Mouse (Mus musculus) liver, embryonic 12.5 days (tissue): ENCODE measurements around the gene Olfr1366. TPM values are rescaled to one million over a fixed set of nuclear protein-coding genes. Genes with fewer than 3 reads are reported as not detected.
A peak's percentile ranks its signal among the peaks of the same experiment; 100 is the strongest.
"Not testable (repeated sequence)": the region's sequence is repeated elsewhere in the genome, so short reads cannot be mapped to it uniquely, and the experiment has no call there.

Source experiments
- ATAC-seq: fragments of 200-750 bp; cut with Nextera tagmentation; 2 replicates; pipeline ENCODE4 v1.8.0; 2017; ENCODE audit warnings: moderate number of reproducible peaks, mild to moderate bottlenecking, moderate library complexity
- H3K27ac ChIP-seq: fragments of 300-500 bp; sonication (generic); 2 replicates; pipeline ENCODE4 v1.5.1; 2016; ENCODE audit warnings: mild to moderate bottlenecking
- H3K27me3 ChIP-seq: fragments of 300-500 bp; sonication (generic); replicated peaks from 2 replicates; pipeline ENCODE4 v1.6.1; 2016; ENCODE audit warnings: mild to moderate bottlenecking, moderate library complexity
- H3K36me3 ChIP-seq: fragments of 300-500 bp; sonication (generic); 2 replicates; pipeline ENCODE4 v1.6.1; 2016; ENCODE audit warnings: mild to moderate bottlenecking, moderate library complexity
- H3K4me1 ChIP-seq: fragments of 300-500 bp; sonication (generic); 2 replicates; pipeline ENCODE4 v1.6.1; 2016
- H3K4me2 ChIP-seq: fragments of 300-500 bp; sonication (generic); 2 replicates; pipeline ENCODE4 v1.6.1; 2016; ENCODE audit warnings: mild to moderate bottlenecking, moderate library complexity
- H3K4me3 ChIP-seq: fragments of 300-500 bp; sonication (generic); 2 replicates; pipeline ENCODE4 v1.5.1; 2016; ENCODE audit warnings: mild to moderate bottlenecking, moderate library complexity
- H3K9ac ChIP-seq: fragments of 300-500 bp; sonication (generic); 2 replicates; pipeline ENCODE4 v1.6.1; 2016; ENCODE audit warnings: mild to moderate bottlenecking, moderate library complexity
- H3K9me3 ChIP-seq: fragments of 300-500 bp; sonication (generic); replicated peaks from 2 replicates; pipeline ENCODE4 v1.6.1; 2016; ENCODE audit warnings: mild to moderate bottlenecking, moderate library complexity
- WGBS: fragments of 180-500 bp; shearing (Covaris S2); methylation state at CpG from one replicate; pipeline ENCODE4 v1.1.7; 2016; ENCODE audit not compliant: insufficient replicate concordance; 5-methylcytosine and 5-hydroxymethylcytosine counted together
- polyA plus RNA-seq: library from polyadenylated mRNA; unstranded; fragments of >200 nt; fragmentation: Nextera tagmentation; extraction: Ambion mirVana; gene quantifications from 2 replicates; pipeline ENCODE4 v1.2.1, GENCODE M21; 2016

The Olfr1366 gene
- 0.05 TPM in 1 of 2 replicates, not detected in the other for polyA plus RNA-seq

GRCm38 (mm10) chr13:21542708-21543107 is at the start of gene Olfr1366:
Gene Olfr1366, minus strand, starts transcription at chr13:21542808.
- Histone ChIP-seq H3K9me3 (no peaks in the 10 kb centered on the region), H3K27ac (no peak within 1 kb of the TSS), H3K4me2 (no peak within 1 kb of the TSS), H3K9ac (no peak within 1 kb of the TSS), H3K36me3 (no peaks in the 10 kb centered on the region), H3K27me3 (peaks cover 4% of the 10 kb centered on the region; the same call in 1 of the 2 replicates), H3K4me1 (no peaks in the 10 kb centered on the region), H3K4me3 (no peak within 1 kb of the TSS)
- WGBS, result 50% methylated on average over 1 of the region's 1 CpGs
- no peak for ATAC-seq

- no peak overlapping the region for H3K9ac ChIP-seq
- H3K36me3 ChIP-seq, result no peaks in the 10 kb centered on the region
- H3K27me3 ChIP-seq, result no peaks in the 10 kb centered on the region
- no peak overlapping the region for H3K27ac ChIP-seq
- no peaks in the 10 kb centered on the region for H3K4me1 ChIP-seq
- ATAC-seq, result no peak
- 43% methylated on average over 2 of the region's 2 CpGs for WGBS
- no peak overlapping the region for H3K4me3 ChIP-seq
- H3K4me2 ChIP-seq, result no peak overlapping the region
- H3K9me3 ChIP-seq, result no peaks in the 10 kb centered on the region
These were observed 49.0 kb upstream of the Olfr1366 start for GRCm38 (mm10) chr13:21591618-21592017.

- Histone ChIP-seq H3K4me2 (no peak within 1 kb of the TSS), H3K27me3 (no peaks in the 10 kb centered on the region)
- WGBS, result 71% methylated on average over 2 of the region's 2 CpGs
These were observed 39.1 kb upstream of the Olfr1366 start, which contains the start of gene Olfr1364 for GRCm38 (mm10) chr13:21581659-21582058. Gene Olfr1364, minus strand, starts transcription at chr13:21581759.

GRCm38 (mm10) chr13:21559793-21560192 is 17.2 kb upstream of the Olfr1366 start, which contains the start of gene Olfr1535:
Gene Olfr1535, minus strand, starts transcription at chr13:21559893.
- no peaks in the 10 kb centered on the region for H3K27me3 ChIP-seq
- no peak within 1 kb of the TSS for H3K4me2 ChIP-seq
- WGBS, result 26% methylated on average over 1 of the region's 1 CpGs
- no peak within 1 kb of the TSS for H3K4me3 ChIP-seq
- no peaks in the 10 kb centered on the region for H3K36me3 ChIP-seq
- no peak for ATAC-seq
- H3K9me3 ChIP-seq, result no peaks in the 10 kb centered on the region
- no peak within 1 kb of the TSS for H3K27ac ChIP-seq
- H3K9ac ChIP-seq, result no peak within 1 kb of the TSS
- no peaks in the 10 kb centered on the region for H3K4me1 ChIP-seq

More at GRCm38 (mm10) chr13:21581659-21582058, 39.1 kb upstream of the Olfr1366 start, which contains the start of gene Olfr1364:
- H3K9ac ChIP-seq, result no peak within 1 kb of the TSS
- no peaks in the 10 kb centered on the region for H3K4me1 ChIP-seq
- no peak within 1 kb of the TSS for H3K27ac ChIP-seq
- ATAC-seq, result no peak
- no peaks in the 10 kb centered on the region for H3K9me3 ChIP-seq
- H3K36me3 ChIP-seq, result no peaks in the 10 kb centered on the region
- H3K4me3 ChIP-seq, result no peak within 1 kb of the TSS

- H3K9me3 ChIP-seq, result no peaks in the 10 kb centered on the region
- no peak overlapping the region for H3K4me3 ChIP-seq
- no peaks in the 10 kb centered on the region for H3K27me3 ChIP-seq
- H3K4me1 ChIP-seq, result no peaks in the 10 kb centered on the region
- H3K36me3 ChIP-seq, result no peaks in the 10 kb centered on the region
- no peak for ATAC-seq
- H3K9ac ChIP-seq, result no peak overlapping the region
- no peak overlapping the region for H3K27ac ChIP-seq
- 47% methylated on average over 3 of the region's 3 CpGs for WGBS
- no peak overlapping the region for H3K4me2 ChIP-seq
These were observed 8.0 kb upstream of the Olfr1366 start for GRCm38 (mm10) chr13:21550416-21551110.

GRCm38 (mm10) chr13:21549487-21549886 is 6.9 kb upstream of the Olfr1366 start:
- H3K9me3 ChIP-seq, result no peaks in the 10 kb centered on the region
- no peaks in the 10 kb centered on the region for H3K4me1 ChIP-seq
- no peak overlapping the region for H3K4me2 ChIP-seq
- ATAC-seq, result no peak
- H3K27ac ChIP-seq, result no peak overlapping the region
- H3K27me3 ChIP-seq, result no peaks in the 10 kb centered on the region
- no peaks in the 10 kb centered on the region for H3K36me3 ChIP-seq
- WGBS, result 64% methylated on average over 3 of the region's 3 CpGs
- no peak overlapping the region for H3K4me3 ChIP-seq
- H3K9ac ChIP-seq, result no peak overlapping the region

- H3K36me3 ChIP-seq, result peaks cover 12% of the 10 kb centered on the region
- ATAC-seq, result peak; percentile 97
- H3K27me3 ChIP-seq, result no peaks in the 10 kb centered on the region
- H3K9me3 ChIP-seq, result no peaks in the 10 kb centered on the region
- peaks cover 9% of the 10 kb centered on the region for H3K4me1 ChIP-seq
- H3K27ac ChIP-seq, result peak within 1 kb of the TSS; percentile 86
- peak within 1 kb of the TSS; percentile 91 for H3K9ac ChIP-seq
- peak within 1 kb of the TSS; percentile 73 for H3K4me2 ChIP-seq
- peak within 1 kb of the TSS; percentile 84 for H3K4me3 ChIP-seq
- WGBS, result under 1% methylated on average over 39 of the region's 39 CpGs
These were observed 11.8 kb downstream of the Olfr1366 start, which contains the start of gene Zkscan8 for GRCm38 (mm10) chr13:21530781-21531201. Gene Zkscan8, minus strand, starts transcription at chr13:21531120.

GRCm38 (mm10) chr13:21530136-21530535 is 12.5 kb downstream of the Olfr1366 start:
- H3K9me3 ChIP-seq, result no peaks in the 10 kb centered on the region
- 33% methylated on average over 7 of the region's 7 CpGs for WGBS
- H3K27me3 ChIP-seq, result no peaks in the 10 kb centered on the region
- H3K4me3 ChIP-seq, result peak overlapping the region; percentile 84
- H3K36me3 ChIP-seq, result peaks cover 17% of the 10 kb centered on the region
- H3K27ac ChIP-seq, result no peak overlapping the region
- H3K4me1 ChIP-seq, result peaks cover 9% of the 10 kb centered on the region
- no peak for ATAC-seq
- peak overlapping the region; percentile 73 for H3K4me2 ChIP-seq
- peak overlapping the region; percentile 60 for H3K9ac ChIP-seq

GRCm38 (mm10) chr13:21506221-21506649 is 36.4 kb downstream of the Olfr1366 start:
- Histone ChIP-seq H3K4me1 (peaks cover 10% of the 10 kb centered on the region), H3K27me3 (0 out of 2 replicates have a peak, but pooled peaks cover 2% of the 10 kb centered on the region), H3K36me3 (no peaks in the 10 kb centered on the region), H3K4me3 (peak overlapping the region; percentile 67), H3K4me2 (peak overlapping the region; percentile 69), H3K9me3 (no peaks in the 10 kb centered on the region), H3K27ac (peak overlapping the region; percentile 53; the same call in 1 of the 2 replicates), H3K9ac (peak overlapping the region; percentile 69)
- WGBS, result 0% methylated on average over 21 of the region's 21 CpGs
- ATAC-seq, result peak; percentile 99

- WGBS, result 54% methylated on average over 5 of the region's 5 CpGs
- no peak overlapping the region for H3K9ac ChIP-seq
- H3K9me3 ChIP-seq, result no peaks in the 10 kb centered on the region
- H3K4me3 ChIP-seq, result no peak overlapping the region
- no peaks in the 10 kb centered on the region for H3K36me3 ChIP-seq
- no peaks in the 10 kb centered on the region for H3K27me3 ChIP-seq
- no peak overlapping the region for H3K4me2 ChIP-seq
- no peak for ATAC-seq
- H3K27ac ChIP-seq, result no peak overlapping the region
- peaks cover 10% of the 10 kb centered on the region for H3K4me1 ChIP-seq
These were observed 40.3 kb downstream of the Olfr1366 start for GRCm38 (mm10) chr13:21502296-21502695.

- 90% methylated on average over 17 of the region's 17 CpGs for WGBS
- ATAC-seq, H3K4me3 ChIP-seq, H3K9me3 ChIP-seq, H3K36me3 ChIP-seq, H3K4me1 ChIP-seq, H3K27ac ChIP-seq, H3K4me2 ChIP-seq, H3K27me3 ChIP-seq, H3K9ac ChIP-seq: not testable (repeated sequence)
These were observed 41.4 kb downstream of the Olfr1366 start, which contains the start of gene Gm11273 for GRCm38 (mm10) chr13:21501182-21501581. Gene Gm11273, minus strand, starts transcription at chr13:21501418.

GRCm38 (mm10) chr13:21495080-21495479 is 47.5 kb downstream of the Olfr1366 start, which contains the start of gene AK157302:
Gene AK157302, plus strand, starts transcription at chr13:21495223.
- Histone ChIP-seq H3K4me3 (no peak within 1 kb of the TSS), H3K9me3 (no peaks in the 10 kb centered on the region), H3K4me1 (no peaks in the 10 kb centered on the region), H3K27me3 (no peaks in the 10 kb centered on the region), H3K27ac (no peak within 1 kb of the TSS), H3K36me3 (no peaks in the 10 kb centered on the region), H3K4me2 (no peak within 1 kb of the TSS), H3K9ac (no peak within 1 kb of the TSS)
- WGBS, result 90% methylated on average over 21 of the region's 21 CpGs
- no peak for ATAC-seq
